Comparison of ENCODE assay signal across 8 mouse cellular contexts in the genomic region with DNA sequence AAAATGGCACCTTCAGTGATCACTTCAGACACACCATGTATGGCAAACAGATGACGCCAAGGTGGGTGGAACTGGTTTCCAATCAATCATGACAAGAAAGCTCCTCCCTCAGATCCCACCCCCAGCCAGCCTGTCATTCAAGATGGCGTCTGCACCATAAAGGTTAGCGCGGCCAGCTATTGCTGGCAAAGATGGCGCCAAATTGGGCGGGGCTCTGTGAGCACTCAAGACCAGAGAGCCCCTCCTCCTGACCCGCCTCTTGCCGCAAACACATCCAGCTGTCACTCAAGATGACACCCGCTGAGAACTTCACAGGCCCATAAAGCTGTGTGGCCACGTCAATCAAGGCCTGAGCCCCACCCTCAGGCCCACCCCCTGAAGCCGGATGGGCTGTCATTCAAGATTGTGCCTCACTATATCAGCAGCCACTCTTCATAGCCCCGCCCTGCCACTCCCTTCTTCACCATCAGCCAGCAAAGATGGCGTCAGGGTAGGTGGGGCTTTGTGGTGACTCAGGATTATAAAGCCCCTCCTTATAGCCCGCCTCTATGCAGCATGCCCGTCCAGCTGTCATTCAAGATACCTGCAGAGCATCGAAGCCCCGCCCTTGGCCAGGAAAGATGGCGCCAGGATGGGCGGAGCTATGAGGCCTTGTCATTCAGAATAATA. TPM values are rescaled to one million over a fixed set of nuclear protein-coding genes. Genes with fewer than 3 reads are reported as not detected.
DNase-seq lines count a peak whose midpoint lies in the region; ATAC-seq and TF ChIP-seq lines count a peak whose summit lies in the region.

No protein-coding gene starts in this region.

- intact Hi-C loops in heart, postnatal 25 days (cut with DNase I): loop anchor here (10.0 kb wide), 1 partner anchor 364 kb away; the partner anchor contains the start of gene Zfp78

- peak overlapping the region; percentile 56 for H3K9ac ChIP-seq in forebrain, postnatal 0 days
- H3K9ac ChIP-seq in liver, embryonic 16.5 days (ENCODE audit: low read depth, low read length): no peak overlapping the region

- in situ Hi-C loops in Patski (cut with MboI; ENCODE audit: low pct_unique_long_range_greater_than_20kb): loop anchor here (5.0 kb wide), 1 partner anchor 366 kb away; the partner anchor contains the start of gene Zfp78

- no peaks in the 10 kb centered on the region for H3K4me1 ChIP-seq in forebrain, postnatal 0 days (ENCODE audit: insufficient read depth)
- H3K4me1 ChIP-seq in liver, embryonic 16.5 days (ENCODE audit: control insufficient read depth, low read depth, low read length): no peaks in the 10 kb centered on the region

- DNase-seq in Patski (ENCODE audit: low read depth, low spot score): peak; percentile 85
- DNase-seq in cerebellum, adult 18-20 months: peak; percentile 90 to 97
- DNase-seq in forebrain, postnatal 0 days: peak; percentile 97
- DNase-seq in heart, postnatal 25 days (ENCODE audit: low spot score): peak; percentile 91
- DNase-seq in layer of hippocampus, adult 18-20 months (ENCODE audit: low spot score in 2 of 2): peak; percentile 91 to 96
- DNase-seq in ovary, postnatal 14 days (ENCODE audit: low spot score): peak; percentile 65

- 41% methylated on average over 19 of the region's 19 CpGs for WGBS in forebrain, postnatal 0 days
- WGBS in liver, embryonic 16.5 days (ENCODE audit: insufficient replicate concordance): 38% methylated on average over 19 of the region's 19 CpGs

- POLR2A ChIA-PET in Patski (lab: Charles Lee): interaction anchor here (1.1 kb wide), 1 partner anchor 48 kb away, joined by 3 read pairs; no protein-coding TSS in a partner anchor

- peaks cover 7% of the 10 kb centered on the region for H3K36me3 ChIP-seq in forebrain, postnatal 0 days (ENCODE audit: insufficient read depth)
- H3K36me3 ChIP-seq in liver, embryonic 16.5 days (ENCODE audit: control insufficient read depth, insufficient read depth): no peaks in the 10 kb centered on the region

- H3K9me3 ChIP-seq in forebrain, postnatal 0 days (ENCODE audit: low read length): 0 out of 2 replicates have a peak, but pooled peaks cover 7% of the 10 kb centered on the region
- peaks cover 14% of the 10 kb centered on the region for H3K9me3 ChIP-seq in liver, embryonic 16.5 days (replicated peaks; ENCODE audit: control insufficient read depth, low read length)

- no peak for TF ChIP-seq CTCF in Patski (IDR thresholded peaks at IDR 0.05)
- no peak for TF ChIP-seq CTCF in forebrain, postnatal 0 days (IDR thresholded peaks at IDR 0.05; ENCODE audit: low read depth)

- peak overlapping the region; percentile 52 for H3K4me2 ChIP-seq in forebrain, postnatal 0 days (ENCODE audit: low read depth)
- H3K4me2 ChIP-seq in liver, embryonic 16.5 days (ENCODE audit: low read depth, low read length): peak overlapping the region; percentile 32

- peak; percentile 51 for ATAC-seq in Patski
- peak; percentile 73 for ATAC-seq in forebrain, postnatal 0 days
- ATAC-seq in liver, embryonic 16.5 days (ENCODE audit: low read depth): peak; percentile 75
- no peak for ATAC-seq in erythroid progenitor cell, adult 5-6 weeks (replicated peaks; ENCODE audit: low FRiP score, poor library complexity, severe bottlenecking)

- CTCF ChIA-PET in Patski (lab: Charles Lee): interaction anchor here (0.8 to 2.9 kb wide), 19 partner anchors 9 to 368 kb away, joined by 3 to 17 read pairs (median 4); no protein-coding TSS in a partner anchor

- H3K27ac ChIP-seq in forebrain, postnatal 0 days (ENCODE audit: low read depth, low read length): peak overlapping the region; percentile 92
- 0 out of 2 replicates have a peak overlapping the region, but pooled peaks have one; percentile 36 for H3K27ac ChIP-seq in liver, embryonic 16.5 days (ENCODE audit: low read length)

- H3K4me3 ChIP-seq in forebrain, postnatal 0 days (ENCODE audit: low read depth, low read length): peak overlapping the region; percentile 54
- peak overlapping the region; percentile 58 for H3K4me3 ChIP-seq in liver, embryonic 16.5 days (ENCODE audit: low read depth, low read length)

- H3K27me3 ChIP-seq in Patski: no peaks in the 10 kb centered on the region
- no peaks in the 10 kb centered on the region for H3K27me3 ChIP-seq in forebrain, postnatal 0 days (ENCODE audit: insufficient read depth, low read length)
- H3K27me3 ChIP-seq in liver, embryonic 16.5 days (ENCODE audit: control insufficient read depth, insufficient read depth, low read depth, low read length): peaks cover 3% of the 10 kb centered on the region; the same call in 1 of the 2 replicates

RNA-seq across cellular contexts. Expression of gene Peg3, which starts 1.8 kb away (rescaled TPM):
- polyA plus RNA-seq in Patski (2021): 90.8 TPM
- 81.1 and 139 TPM in 2 replicates for total RNA-seq in forebrain, postnatal 0 days (2014; rRNA removed)
- 18.1 and 43.7 TPM in 2 replicates for polyA plus RNA-seq in forebrain, postnatal 0 days (2015; fragmentation: Nextera tagmentation; extraction: Ambion mirVana)
- total RNA-seq in heart, postnatal 25 days (2021): 10 to 100 TPM; 14.9 to 16.3 TPM
- total RNA-seq in layer of hippocampus, adult 18-20 months (2021): 100 to 1,000 TPM; 180 to 186 TPM
- 54.7 and 61.1 TPM in 2 replicates for polyA plus RNA-seq in liver, embryonic 16.5 days (2015; fragmentation: Nextera tagmentation; extraction: Ambion mirVana)
- total RNA-seq in erythroid progenitor cell, adult 5-6 weeks (2015; ENCODE audit: low replicate concordance): 0.36 TPM in 1 of 2 replicates, not detected in the other
- not detected in 2 replicates for total RNA-seq in erythroid progenitor cell, adult 5-6 weeks (2017; ENCODE audit: low replicate concordance)

RNA-seq across cellular contexts. Expression of gene Usp29, which starts 2.0 kb away (rescaled TPM):
- polyA plus RNA-seq in Patski (2021): 4.3 TPM
- 61.8 and 97.8 TPM in 2 replicates for total RNA-seq in forebrain, postnatal 0 days (2014; rRNA removed)
- polyA plus RNA-seq in forebrain, postnatal 0 days (2015; fragmentation: Nextera tagmentation; extraction: Ambion mirVana): 10.8 and 21.9 TPM in 2 replicates
- total RNA-seq in heart, postnatal 25 days (2021): under 1 TPM; 0.10 to 0.11 TPM
- total RNA-seq in layer of hippocampus, adult 18-20 months (2021): 10 to 100 TPM; 27.4 to 31.6 TPM
- 1.7 and 2.0 TPM in 2 replicates for polyA plus RNA-seq in liver, embryonic 16.5 days (2015; fragmentation: Nextera tagmentation; extraction: Ambion mirVana)
- total RNA-seq in erythroid progenitor cell, adult 5-6 weeks (2015; ENCODE audit: low replicate concordance): not detected in 2 replicates
- total RNA-seq in erythroid progenitor cell, adult 5-6 weeks (2017; ENCODE audit: low replicate concordance): not detected in 2 replicates

RNA-seq across cellular contexts. Expression of gene Zim1, which starts 32.1 kb away (rescaled TPM):
- 127 TPM for polyA plus RNA-seq in Patski (2021)
- total RNA-seq in forebrain, postnatal 0 days (2014; rRNA removed): 20.5 and 29.1 TPM in 2 replicates
- 2.6 and 4.7 TPM in 2 replicates for polyA plus RNA-seq in forebrain, postnatal 0 days (2015; fragmentation: Nextera tagmentation; extraction: Ambion mirVana)
- total RNA-seq in heart, postnatal 25 days (2021): 1 to 10 TPM; 5.6 to 6.0 TPM
- 1 to 10 TPM; 6.5 to 8.3 TPM for total RNA-seq in layer of hippocampus, adult 18-20 months (2021)
- polyA plus RNA-seq in liver, embryonic 16.5 days (2015; fragmentation: Nextera tagmentation; extraction: Ambion mirVana): 1.5 and 1.7 TPM in 2 replicates
- not detected in 2 replicates for total RNA-seq in erythroid progenitor cell, adult 5-6 weeks (2015; ENCODE audit: low replicate concordance)
- total RNA-seq in erythroid progenitor cell, adult 5-6 weeks (2017; ENCODE audit: low replicate concordance): not detected in 2 replicates

Comparison
In these comparisons a context has a peak if more than half of its experiments do, and no peak if none do; other contexts are left out.
1. RNA of gene Peg3, which starts 1.8 kb away (total RNA-seq): 180 to 186 TPM in layer of hippocampus, adult 18-20 months, 81.1 to 139 TPM in forebrain, postnatal 0 days and 14.9 to 16.3 TPM in heart, postnatal 25 days; 0.36 TPM in erythroid progenitor cell, adult 5-6 weeks; every median in the first group is over 10 times any median in the second.
2. RNA of gene Usp29, which starts 2.0 kb away (total RNA-seq): 61.8 to 97.8 TPM in forebrain, postnatal 0 days and 27.4 to 31.6 TPM in layer of hippocampus, adult 18-20 months; 0.10 to 0.11 TPM in heart, postnatal 25 days and not detected in erythroid progenitor cell, adult 5-6 weeks; every median in the first group is over 10 times any median in the second.
3. RNA of gene Zim1, which starts 32.1 kb away (total RNA-seq): 20.5 to 29.1 TPM in forebrain, postnatal 0 days, 6.5 to 8.3 TPM in layer of hippocampus, adult 18-20 months and 5.6 to 6.0 TPM in heart, postnatal 25 days; not detected in erythroid progenitor cell, adult 5-6 weeks; every median in the first group is over 4 times any median in the second.
4. Peak in every context shown above with its lines, with median percentiles within 50 percentile points of each other: DNase-seq.